Mouse (Mus musculus): Measurements from ENCODE around the gene Ric1. TPM values are rescaled to one million over a fixed set of nuclear protein-coding genes. Genes with fewer than 3 reads are reported as not detected.
A peak's percentile ranks its signal among the peaks of the same experiment; 100 is the strongest.
"Not testable (repeated sequence)": the region's sequence is repeated elsewhere in the genome, so short reads cannot be mapped to it uniquely, and the experiment has no call there.

Gene Ric1
- polyA plus RNA-seq, 1 experiment: 6.7 TPM

DNA sequence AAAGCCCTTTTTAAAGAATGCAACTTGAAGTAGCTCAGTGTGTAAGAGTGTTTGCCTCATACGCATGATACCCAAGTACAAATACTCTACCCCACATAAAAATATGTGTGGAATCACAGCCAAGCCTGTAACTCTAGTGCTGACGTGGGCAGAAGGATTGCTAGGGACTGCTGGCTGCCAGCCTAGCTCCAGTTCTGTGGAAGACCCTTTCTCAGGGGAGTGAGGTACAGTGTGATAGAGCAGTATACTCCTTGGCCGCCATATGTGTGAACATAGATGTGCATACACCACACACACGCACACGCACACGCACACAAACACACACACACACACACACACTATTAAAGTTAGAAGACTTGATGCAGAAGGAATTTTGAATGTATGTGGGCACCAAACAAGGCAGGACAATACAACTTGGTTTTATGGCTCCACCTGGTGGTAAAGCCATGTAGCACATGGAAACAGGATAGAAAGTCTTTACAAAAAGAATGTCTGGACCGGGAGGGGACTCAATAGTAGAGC, 41.2 kb downstream of the Ric1 start:
- Histone ChIP-seq H3K4me1 (ENCODE audit: control insufficient read depth, insufficient read depth, insufficient read length, low read length) (0 out of 2 replicates have a peak, but pooled peaks cover 2% of the 10 kb centered on the region), H3K27me3 (ENCODE audit: control insufficient read depth, insufficient read depth, low read length) (no peaks in the 10 kb centered on the region), H3K27ac (ENCODE audit: insufficient read depth, low read depth, low read length) (no peak overlapping the region), H3K4me3 (ENCODE audit: low read depth, low read length) (no peak overlapping the region), H3K36me3 (ENCODE audit: control insufficient read depth, insufficient read depth, low read length) (peaks cover 9% of the 10 kb centered on the region)
- WGBS: 58% methylated on average over 7 of the region's 7 CpGs
- TF ChIP-seq POLR2A (IDR thresholded peaks at IDR 0.05; ENCODE audit: low read depth, low read length) (no peak), CTCF (IDR thresholded peaks at IDR 0.05; ENCODE audit: extremely low read depth, insufficient read length, insufficient replicate concordance, low read depth, low read length) (0 out of 2 replicates have a peak, but pooled peaks have one; percentile 9)

DNA sequence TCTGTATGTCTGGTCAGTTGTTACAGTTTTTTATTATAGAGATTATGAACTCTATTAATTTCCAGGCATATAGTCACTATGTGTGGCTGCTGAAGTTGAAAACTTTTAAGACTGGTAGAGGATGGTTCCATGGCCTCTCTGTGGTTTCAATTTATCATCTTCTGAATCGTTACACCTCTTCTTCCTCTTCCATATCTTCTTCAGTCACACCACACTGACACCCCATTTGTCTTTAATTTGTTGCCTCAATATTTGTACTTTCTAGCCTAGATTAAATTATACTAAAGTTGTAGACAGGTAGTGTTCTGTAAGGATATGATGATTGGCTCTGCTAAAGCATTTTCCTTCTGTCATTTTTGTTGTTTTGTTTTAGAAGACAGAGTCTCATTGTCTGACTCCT, 44.4 kb downstream of the Ric1 start:
- no peaks in the 10 kb centered on the region for H3K27me3 ChIP-seq (ENCODE audit: control insufficient read depth, insufficient read depth, low read length)
- no peak overlapping the region for H3K4me3 ChIP-seq (ENCODE audit: low read depth, low read length)
- no peak overlapping the region for H3K27ac ChIP-seq (ENCODE audit: insufficient read depth, low read depth, low read length)
- H3K36me3 ChIP-seq (ENCODE audit: control insufficient read depth, insufficient read depth, low read length): peaks cover 21% of the 10 kb centered on the region
- 80% methylated on average over 1 of the region's 1 CpGs for WGBS
- 0 out of 2 replicates have a peak, but pooled peaks cover 2% of the 10 kb centered on the region for H3K4me1 ChIP-seq (ENCODE audit: control insufficient read depth, insufficient read depth, insufficient read length, low read length)
- TF ChIP-seq POLR2A (IDR thresholded peaks at IDR 0.05; ENCODE audit: low read depth, low read length) (no peak), CTCF (IDR thresholded peaks at IDR 0.05; ENCODE audit: extremely low read depth, insufficient read length, insufficient replicate concordance, low read depth, low read length) (no peak)

DNA sequence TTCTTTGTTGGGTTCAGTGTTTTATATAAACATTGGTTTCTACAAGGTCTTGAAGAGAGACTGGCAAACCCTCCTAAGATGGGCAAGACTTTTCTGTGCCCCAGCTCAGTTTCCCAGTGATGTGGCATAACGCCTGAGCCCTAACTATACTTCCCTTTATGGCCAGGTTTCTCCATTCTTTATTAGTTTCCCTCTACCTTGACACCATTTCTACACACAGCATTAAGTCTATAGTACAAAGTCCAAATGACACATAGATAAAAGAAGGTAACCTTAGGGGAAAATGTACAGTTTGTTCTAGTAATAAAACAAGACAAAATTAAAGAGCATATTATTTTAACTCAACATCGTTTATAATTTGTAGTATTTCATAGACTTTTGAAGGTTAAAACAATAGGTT, 60.4 kb downstream of the Ric1 start:
- Histone ChIP-seq H3K4me1 (ENCODE audit: control insufficient read depth, insufficient read depth, insufficient read length, low read length) (no peaks in the 10 kb centered on the region), H3K4me3 (ENCODE audit: low read depth, low read length) (no peak overlapping the region), H3K27me3 (ENCODE audit: control insufficient read depth, insufficient read depth, low read length) (no peaks in the 10 kb centered on the region), H3K27ac (ENCODE audit: insufficient read depth, low read depth, low read length) (no peak overlapping the region), H3K36me3 (ENCODE audit: control insufficient read depth, insufficient read depth, low read length) (peaks cover 46% of the 10 kb centered on the region)
- no peak for TF ChIP-seq POLR2A (IDR thresholded peaks at IDR 0.05; ENCODE audit: low read depth, low read length)
- no peak for TF ChIP-seq CTCF (IDR thresholded peaks at IDR 0.05; ENCODE audit: extremely low read depth, insufficient read length, insufficient replicate concordance, low read depth, low read length)
- 39% methylated on average over 2 of the region's 2 CpGs for WGBS

DNA sequence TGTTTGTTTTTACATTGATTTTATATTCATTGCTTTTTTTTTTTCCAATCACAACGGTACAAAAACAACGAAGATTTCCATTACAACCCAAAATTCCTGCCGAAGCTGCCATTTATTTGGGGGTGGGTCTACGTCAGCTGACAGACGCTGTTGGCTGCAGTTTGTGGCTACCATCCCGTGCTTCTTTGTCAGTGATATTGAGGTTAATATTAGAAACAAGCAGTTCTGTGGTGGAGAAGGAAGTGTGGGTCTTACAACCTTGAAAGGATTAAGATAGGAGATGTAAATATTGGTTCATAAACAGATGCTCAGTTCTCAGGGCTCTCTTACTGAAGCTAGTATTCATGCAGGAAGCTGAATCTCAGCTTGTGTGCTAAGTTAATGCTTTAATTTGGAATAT, 61.7 kb downstream of the Ric1 start:
- Histone ChIP-seq H3K36me3 (ENCODE audit: control insufficient read depth, insufficient read depth, low read length) (peaks cover 50% of the 10 kb centered on the region), H3K4me1 (ENCODE audit: control insufficient read depth, insufficient read depth, insufficient read length, low read length) (no peaks in the 10 kb centered on the region), H3K27me3 (ENCODE audit: control insufficient read depth, insufficient read depth, low read length) (no peaks in the 10 kb centered on the region), H3K4me3 (ENCODE audit: low read depth, low read length) (no peak overlapping the region), H3K27ac (ENCODE audit: insufficient read depth, low read depth, low read length) (no peak overlapping the region)
- WGBS: 81% methylated on average over 6 of the region's 6 CpGs
- TF ChIP-seq POLR2A (IDR thresholded peaks at IDR 0.05; ENCODE audit: low read depth, low read length) (no peak), CTCF (IDR thresholded peaks at IDR 0.05; ENCODE audit: extremely low read depth, insufficient read length, insufficient replicate concordance, low read depth, low read length) (no peak)

DNA sequence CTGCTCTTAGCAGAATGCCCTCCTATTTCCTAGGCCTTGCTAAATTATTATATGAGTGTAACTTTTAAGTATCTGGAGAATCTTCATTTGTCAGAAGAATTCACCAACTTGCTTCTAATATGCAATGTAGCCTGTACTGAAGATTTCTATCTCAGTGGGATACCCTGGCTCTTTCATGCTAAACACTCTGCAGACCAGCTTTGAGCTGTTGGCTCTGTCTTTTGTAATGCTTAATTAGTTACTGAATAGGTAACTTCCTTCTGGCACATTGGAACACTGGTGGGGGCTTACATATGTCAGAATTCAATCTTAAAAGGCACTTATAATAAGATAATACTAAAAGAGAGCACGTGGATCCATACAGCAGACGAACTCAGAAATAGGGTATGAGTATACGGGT, 71.7 kb downstream of the Ric1 start:
- H3K27me3 ChIP-seq (ENCODE audit: control insufficient read depth, insufficient read depth, low read length); H3K27ac ChIP-seq (ENCODE audit: insufficient read depth, low read depth, low read length); H3K4me1 ChIP-seq (ENCODE audit: control insufficient read depth, insufficient read depth, insufficient read length, low read length); H3K4me3 ChIP-seq (ENCODE audit: low read depth, low read length): not testable (repeated sequence)
- 95% methylated on average over 3 of the region's 3 CpGs for WGBS
- H3K36me3 ChIP-seq (ENCODE audit: control insufficient read depth, insufficient read depth, low read length): peaks cover 38% of the 10 kb centered on the region

DNA sequence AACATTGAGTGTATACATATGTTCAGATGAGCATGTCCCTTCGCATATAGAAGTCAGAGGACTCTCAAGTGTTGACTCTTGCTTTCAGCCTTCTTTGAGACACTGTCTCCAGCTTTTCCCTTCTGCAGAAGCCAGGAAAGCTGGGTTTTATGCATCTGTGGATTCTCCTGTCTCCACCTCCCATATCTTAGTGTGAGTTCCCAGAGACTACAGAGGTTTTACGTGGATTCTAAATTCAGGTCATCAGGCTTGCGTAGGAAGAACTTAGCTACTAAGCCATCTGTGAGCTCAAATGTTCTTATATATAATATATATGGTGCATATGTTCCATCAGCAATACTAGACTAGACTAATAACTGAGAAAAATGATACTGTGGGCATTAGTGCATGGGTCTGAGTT, 74.2 kb downstream of the Ric1 start:
- 94% methylated on average over 3 of the region's 3 CpGs for WGBS
- Histone ChIP-seq H3K4me1 (ENCODE audit: control insufficient read depth, insufficient read depth, insufficient read length, low read length) (no peaks in the 10 kb centered on the region), H3K4me3 (ENCODE audit: low read depth, low read length) (no peak overlapping the region), H3K27ac (ENCODE audit: insufficient read depth, low read depth, low read length) (no peak overlapping the region), H3K36me3 (ENCODE audit: control insufficient read depth, insufficient read depth, low read length) (peaks cover 51% of the 10 kb centered on the region), H3K27me3 (ENCODE audit: control insufficient read depth, insufficient read depth, low read length) (no peaks in the 10 kb centered on the region)
- no peak for TF ChIP-seq CTCF (IDR thresholded peaks at IDR 0.05; ENCODE audit: extremely low read depth, insufficient read length, insufficient replicate concordance, low read depth, low read length)
- TF ChIP-seq POLR2A (IDR thresholded peaks at IDR 0.05; ENCODE audit: low read depth, low read length): no peak

DNA sequence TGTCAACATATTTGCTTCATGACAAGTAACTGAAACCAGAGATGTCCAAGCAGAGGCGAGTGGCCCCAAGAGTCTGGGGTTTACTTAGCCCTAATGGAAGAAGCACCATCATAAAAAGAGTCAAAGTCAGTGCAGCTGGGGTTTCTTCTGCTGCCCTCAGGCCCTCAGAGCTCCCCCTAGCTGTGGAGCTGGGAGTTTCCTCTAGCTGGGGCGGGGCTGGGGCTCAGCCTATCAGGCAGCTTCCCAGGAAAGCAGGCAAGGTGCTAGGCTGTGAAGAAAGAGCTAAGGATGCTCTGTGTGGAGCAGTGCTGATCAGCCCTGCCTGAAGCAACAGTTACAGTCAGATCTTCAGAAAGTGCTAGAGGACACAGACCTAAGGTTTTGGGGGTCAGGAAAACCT, 74.9 kb downstream of the Ric1 start:
- WGBS: 90% methylated on average over 2 of the region's 2 CpGs
- H3K4me1 ChIP-seq (ENCODE audit: control insufficient read depth, insufficient read depth, insufficient read length, low read length): no peaks in the 10 kb centered on the region
- no peak overlapping the region for H3K27ac ChIP-seq (ENCODE audit: insufficient read depth, low read depth, low read length)
- TF ChIP-seq CTCF (IDR thresholded peaks at IDR 0.05; ENCODE audit: extremely low read depth, insufficient read length, insufficient replicate concordance, low read depth, low read length) (peak; percentile 52; the same call in 1 of the 2 replicates), POLR2A (IDR thresholded peaks at IDR 0.05; ENCODE audit: low read depth, low read length) (no peak)
- H3K36me3 ChIP-seq (ENCODE audit: control insufficient read depth, insufficient read depth, low read length): peaks cover 48% of the 10 kb centered on the region
- no peak overlapping the region for H3K4me3 ChIP-seq (ENCODE audit: low read depth, low read length)
- H3K27me3 ChIP-seq (ENCODE audit: control insufficient read depth, insufficient read depth, low read length): no peaks in the 10 kb centered on the region

DNA sequence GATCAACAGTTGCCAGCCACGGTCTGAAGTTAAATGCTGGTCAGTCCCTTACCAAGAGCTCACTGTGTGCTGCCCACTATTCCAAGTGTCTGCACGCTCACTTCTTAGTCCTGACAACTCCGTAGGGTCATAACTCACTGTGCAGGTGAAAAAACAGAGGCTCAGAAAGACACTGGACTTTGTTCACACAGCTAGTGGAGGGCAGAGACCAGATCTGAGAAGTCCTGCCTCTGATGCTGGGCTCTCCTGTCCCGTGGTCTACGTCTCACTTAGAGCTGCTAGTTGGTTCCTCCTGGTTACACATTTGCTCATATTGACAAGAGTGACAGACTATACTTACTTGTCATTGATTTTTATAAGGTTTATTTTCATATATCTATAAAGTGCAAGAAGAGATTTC, 76.9 kb downstream of the Ric1 start:
- H3K4me1 ChIP-seq (ENCODE audit: control insufficient read depth, insufficient read depth, insufficient read length, low read length): no peaks in the 10 kb centered on the region
- H3K36me3 ChIP-seq (ENCODE audit: control insufficient read depth, insufficient read depth, low read length): peaks cover 62% of the 10 kb centered on the region
- no peaks in the 10 kb centered on the region for H3K27me3 ChIP-seq (ENCODE audit: control insufficient read depth, insufficient read depth, low read length)

More for the DNA sequence above, 76.9 kb downstream of the Ric1 start:
- WGBS: 83% methylated on average over 5 of the region's 5 CpGs
- TF ChIP-seq CTCF (IDR thresholded peaks at IDR 0.05; ENCODE audit: extremely low read depth, insufficient read length, insufficient replicate concordance, low read depth, low read length) (no peak), POLR2A (IDR thresholded peaks at IDR 0.05; ENCODE audit: low read depth, low read length) (no peak)
- Histone ChIP-seq H3K27ac (ENCODE audit: insufficient read depth, low read depth, low read length) (no peak overlapping the region), H3K4me3 (ENCODE audit: low read depth, low read length) (no peak overlapping the region)

Data from small intestine, adult 2 months (tissue).